Mouse (Mus musculus): ENCODE data around the gene Tbx10. TPM values are rescaled to one million over a fixed set of nuclear protein-coding genes. Genes with fewer than 3 reads are reported as not detected.
"Not testable (repeated sequence)": the region's sequence is repeated elsewhere in the genome, so short reads cannot be mapped to it uniquely, and the experiment has no call there.

Gene Tbx10
- polyA plus RNA-seq, 1 experiment from 2014 or later = not detected

DNA sequence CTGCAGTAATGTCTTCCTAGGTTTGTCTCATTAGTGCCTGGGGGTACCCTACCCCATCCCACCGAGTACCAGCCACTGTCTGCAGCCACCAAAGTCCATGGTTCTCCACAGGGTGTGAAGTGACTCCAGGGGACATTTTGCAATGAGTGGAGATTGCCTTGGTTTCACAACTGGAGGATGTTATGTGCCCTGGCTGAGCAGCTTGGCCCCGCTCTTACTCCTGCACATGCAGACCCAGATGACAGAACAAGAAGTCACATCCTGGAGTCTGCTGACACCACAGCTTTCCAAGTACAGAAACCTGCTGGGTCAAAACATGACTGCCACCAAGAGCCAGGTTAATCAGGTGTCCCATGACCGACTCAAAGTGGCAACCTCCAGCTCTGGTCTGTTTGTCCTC, 37.5 kb upstream of the Tbx10 start:
- Histone ChIP-seq H3K4me3 (replicated peaks; ENCODE audit: low read depth, low read length) (no peak overlapping the region), H3K27me3 (ENCODE audit: control insufficient read depth, insufficient read depth, low read length) (no peaks in the 10 kb centered on the region), H3K36me3 (ENCODE audit: control insufficient read depth, insufficient read depth, low read length) (no peaks in the 10 kb centered on the region), H3K27ac (replicated peaks; ENCODE audit: low read depth, low read length) (no peak overlapping the region), H3K4me1 (ENCODE audit: control insufficient read depth, insufficient read depth, low read length) (no peaks in the 10 kb centered on the region), H3K4me2 (ENCODE audit: low read length) (no peak overlapping the region), H3K9me3 (ENCODE audit: control insufficient read depth, low read length) (no peaks in the 10 kb centered on the region), H3K9ac (replicated peaks; ENCODE audit: low read length) (no peak overlapping the region)
- no peak for DNase-seq
- no peak for ATAC-seq (ENCODE audit: low FRiP score, low TSS enrichment)
- WGBS = 86% methylated on average over 3 of the region's 3 CpGs

DNA sequence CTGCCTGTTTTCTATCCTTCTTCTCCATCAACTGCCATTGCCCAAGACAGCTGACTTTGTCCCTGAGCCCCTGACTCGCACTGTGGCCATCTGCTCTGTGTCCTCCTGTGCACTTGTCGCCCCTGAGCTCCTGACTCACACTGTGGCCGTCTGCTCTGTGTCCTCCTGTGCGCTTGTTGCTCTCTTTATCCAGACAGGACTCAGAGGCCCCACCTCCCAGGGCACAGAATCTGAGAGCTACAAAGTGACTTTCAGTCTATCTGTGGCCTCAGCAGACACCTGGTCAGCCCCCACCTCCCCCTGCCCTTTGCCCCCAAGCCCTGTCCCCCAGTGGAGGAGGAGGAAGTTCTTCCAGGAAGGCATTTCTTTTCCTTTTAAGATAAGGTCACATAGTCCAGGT, 36.7 kb upstream of the Tbx10 start:
- H3K9ac ChIP-seq (replicated peaks; ENCODE audit: low read length) = no peak overlapping the region
- H3K27ac ChIP-seq (replicated peaks; ENCODE audit: low read depth, low read length) = no peak overlapping the region

DNA sequence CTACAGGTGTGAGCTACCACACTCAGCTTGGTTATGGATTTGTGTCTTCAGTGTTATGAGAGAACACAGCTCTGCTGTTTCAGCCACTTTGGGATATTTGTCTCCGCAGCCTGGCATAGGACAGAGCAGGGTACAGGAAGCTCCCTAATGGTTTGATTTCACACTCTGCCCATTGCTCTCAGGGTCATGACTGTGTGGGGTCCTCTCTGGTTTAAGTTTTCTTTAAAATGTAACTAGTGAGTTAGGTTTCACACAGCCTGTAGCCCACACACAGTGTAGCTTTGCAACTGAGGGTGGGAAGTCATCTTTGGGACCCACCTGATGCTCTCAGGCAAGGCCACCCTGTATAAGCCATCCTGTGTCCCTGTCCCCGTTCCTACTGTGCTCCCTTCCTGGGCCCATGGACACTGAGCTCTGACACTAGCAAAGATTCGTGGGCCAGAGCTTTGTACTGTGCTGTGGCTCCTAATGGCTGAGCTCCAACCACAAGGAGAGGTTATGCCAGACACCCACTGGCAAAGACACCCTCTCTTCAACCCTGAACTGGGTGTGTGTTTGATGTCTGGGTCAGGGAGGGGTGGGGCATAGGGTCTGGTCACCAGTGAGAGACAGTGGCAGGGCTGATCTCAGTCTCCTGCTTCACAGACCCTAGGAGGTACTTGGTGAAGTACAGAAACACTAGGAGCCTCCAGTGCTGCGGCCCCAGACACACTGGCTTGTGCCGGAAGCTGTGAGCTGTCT, 35.1 kb upstream of the Tbx10 start:
- not testable (repeated sequence) for H3K27ac ChIP-seq (replicated peaks; ENCODE audit: low read depth, low read length)

More for the DNA sequence above, 36.7 kb upstream of the Tbx10 start:
- H3K4me2 ChIP-seq (ENCODE audit: low read length) = no peak overlapping the region
- no peaks in the 10 kb centered on the region for H3K27me3 ChIP-seq (ENCODE audit: control insufficient read depth, insufficient read depth, low read length)
- WGBS = 60% methylated on average over 4 of the region's 4 CpGs
- H3K4me3 ChIP-seq (replicated peaks; ENCODE audit: low read depth, low read length) = no peak overlapping the region
- DNase-seq (no peak), ATAC-seq (ENCODE audit: low FRiP score, low TSS enrichment) (no peak)
- H3K36me3 ChIP-seq (ENCODE audit: control insufficient read depth, insufficient read depth, low read length) = no peaks in the 10 kb centered on the region
- H3K9me3 ChIP-seq (ENCODE audit: control insufficient read depth, low read length) = no peaks in the 10 kb centered on the region
- H3K4me1 ChIP-seq (ENCODE audit: control insufficient read depth, insufficient read depth, low read length) = no peaks in the 10 kb centered on the region

DNA sequence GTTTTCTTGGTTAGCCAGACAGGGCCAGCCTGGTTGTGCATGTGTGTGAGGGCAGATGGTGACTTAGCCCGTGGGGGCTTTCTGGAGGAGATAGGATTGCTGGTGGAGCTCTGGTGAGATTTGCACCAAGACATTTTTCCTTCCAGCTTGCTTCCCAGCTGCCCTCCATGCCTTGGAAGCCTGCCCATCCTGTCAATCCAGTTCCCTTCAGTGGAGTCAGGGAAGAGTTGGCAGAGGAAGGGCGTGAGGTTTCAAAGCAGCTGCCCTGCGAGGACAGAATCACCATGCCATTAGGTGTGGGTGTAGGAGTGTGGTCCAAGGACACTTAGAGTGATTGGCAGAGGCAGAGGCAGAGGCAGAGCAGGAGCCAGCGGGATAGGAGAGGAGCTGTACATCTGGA, 34.1 kb upstream of the Tbx10 start, which contains the start of gene Aldh3b3:
Aldh3b3 (plus strand) TSS at position 176 of the 400 bp plus-strand sequence.
- no peak within 1 kb of the TSS for H3K4me2 ChIP-seq (ENCODE audit: low read length)
- H3K9ac ChIP-seq (replicated peaks; ENCODE audit: low read length) = no peak within 1 kb of the TSS
- H3K4me3 ChIP-seq (replicated peaks; ENCODE audit: low read depth, low read length) = no peak within 1 kb of the TSS
- 79% methylated on average over 4 of the region's 4 CpGs for WGBS
- H3K9me3 ChIP-seq (ENCODE audit: control insufficient read depth, low read length) = no peaks in the 10 kb centered on the region
- no peaks in the 10 kb centered on the region for H3K36me3 ChIP-seq (ENCODE audit: control insufficient read depth, insufficient read depth, low read length)
- no peaks in the 10 kb centered on the region for H3K27me3 ChIP-seq (ENCODE audit: control insufficient read depth, insufficient read depth, low read length)
- ATAC-seq (ENCODE audit: low FRiP score, low TSS enrichment) (no peak), DNase-seq (no peak)
- H3K27ac ChIP-seq (replicated peaks; ENCODE audit: low read depth, low read length) = no peak within 1 kb of the TSS
- H3K4me1 ChIP-seq (ENCODE audit: control insufficient read depth, insufficient read depth, low read length) = no peaks in the 10 kb centered on the region

More for the DNA sequence above, 35.1 kb upstream of the Tbx10 start:
- not testable (repeated sequence) for H3K4me2 ChIP-seq (ENCODE audit: low read length); H3K4me1 ChIP-seq (ENCODE audit: control insufficient read depth, insufficient read depth, low read length); H3K9me3 ChIP-seq (ENCODE audit: control insufficient read depth, low read length); DNase-seq; ATAC-seq (ENCODE audit: low FRiP score, low TSS enrichment); H3K9ac ChIP-seq (replicated peaks; ENCODE audit: low read length); H3K27me3 ChIP-seq (ENCODE audit: control insufficient read depth, insufficient read depth, low read length); H3K4me3 ChIP-seq (replicated peaks; ENCODE audit: low read depth, low read length); H3K36me3 ChIP-seq (ENCODE audit: control insufficient read depth, insufficient read depth, low read length)
- WGBS = 79% methylated on average over 5 of the region's 5 CpGs

DNA sequence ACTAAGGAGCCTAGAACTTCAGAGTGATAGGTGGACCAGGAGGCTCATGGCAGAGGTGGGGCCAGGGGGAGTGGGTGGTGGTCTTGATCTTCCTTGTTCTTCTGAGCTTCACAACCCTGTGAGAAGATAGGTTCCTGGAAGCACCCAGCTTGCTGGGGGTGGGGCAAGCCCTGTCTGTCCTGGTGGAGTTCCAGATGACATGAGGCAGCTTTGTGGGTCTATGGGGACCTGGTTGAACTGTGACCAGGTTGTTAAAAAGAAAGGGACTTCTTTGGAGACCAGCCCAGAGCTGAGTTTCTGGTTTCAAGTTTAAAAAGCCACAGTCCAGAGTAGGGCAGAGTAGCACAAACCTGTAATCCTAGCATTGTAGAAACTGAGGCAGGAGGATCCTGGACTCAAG, 33.5 kb upstream of the Tbx10 start:
- Histone ChIP-seq H3K4me2 (ENCODE audit: low read length) (no peak overlapping the region), H3K4me1 (ENCODE audit: control insufficient read depth, insufficient read depth, low read length) (no peaks in the 10 kb centered on the region), H3K4me3 (replicated peaks; ENCODE audit: low read depth, low read length) (no peak overlapping the region), H3K36me3 (ENCODE audit: control insufficient read depth, insufficient read depth, low read length) (no peaks in the 10 kb centered on the region), H3K27me3 (ENCODE audit: control insufficient read depth, insufficient read depth, low read length) (no peaks in the 10 kb centered on the region), H3K27ac (replicated peaks; ENCODE audit: low read depth, low read length) (no peak overlapping the region), H3K9ac (replicated peaks; ENCODE audit: low read length) (no peak overlapping the region), H3K9me3 (ENCODE audit: control insufficient read depth, low read length) (no peaks in the 10 kb centered on the region)
- ATAC-seq (ENCODE audit: low FRiP score, low TSS enrichment) = no peak
- DNase-seq = no peak

DNA sequence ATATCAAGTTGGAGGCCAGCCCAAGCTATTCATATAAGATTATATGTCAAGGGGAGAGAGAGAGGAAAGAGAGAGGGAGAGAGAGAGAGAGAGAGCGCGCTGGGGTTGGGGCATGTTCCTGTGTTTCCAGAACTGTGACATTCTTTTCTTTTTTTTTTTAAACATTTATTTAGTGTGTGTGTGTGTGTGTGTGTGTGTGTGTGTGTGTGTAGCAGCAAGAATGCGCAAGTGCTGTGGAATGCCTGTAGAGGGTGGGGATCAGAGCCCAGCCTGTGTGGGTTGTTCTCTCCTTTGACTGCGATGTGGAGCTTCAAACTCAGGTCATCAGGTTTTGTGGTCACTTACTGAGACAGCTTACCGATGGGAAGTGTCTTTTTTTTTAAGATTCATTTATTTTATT, 32.3 kb upstream of the Tbx10 start:
- DNase-seq (no peak), ATAC-seq (ENCODE audit: low FRiP score, low TSS enrichment) (no peak)
- 90% methylated on average over 5 of the region's 5 CpGs for WGBS
- H3K27ac ChIP-seq (replicated peaks; ENCODE audit: low read depth, low read length) = no peak overlapping the region
- no peaks in the 10 kb centered on the region for H3K9me3 ChIP-seq (ENCODE audit: control insufficient read depth, low read length)
- no peak overlapping the region for H3K4me3 ChIP-seq (replicated peaks; ENCODE audit: low read depth, low read length)
- no peaks in the 10 kb centered on the region for H3K4me1 ChIP-seq (ENCODE audit: control insufficient read depth, insufficient read depth, low read length)
- no peaks in the 10 kb centered on the region for H3K36me3 ChIP-seq (ENCODE audit: control insufficient read depth, insufficient read depth, low read length)
- no peaks in the 10 kb centered on the region for H3K27me3 ChIP-seq (ENCODE audit: control insufficient read depth, insufficient read depth, low read length)
- H3K9ac ChIP-seq (replicated peaks; ENCODE audit: low read length) = no peak overlapping the region
- H3K4me2 ChIP-seq (ENCODE audit: low read length) = no peak overlapping the region

DNA sequence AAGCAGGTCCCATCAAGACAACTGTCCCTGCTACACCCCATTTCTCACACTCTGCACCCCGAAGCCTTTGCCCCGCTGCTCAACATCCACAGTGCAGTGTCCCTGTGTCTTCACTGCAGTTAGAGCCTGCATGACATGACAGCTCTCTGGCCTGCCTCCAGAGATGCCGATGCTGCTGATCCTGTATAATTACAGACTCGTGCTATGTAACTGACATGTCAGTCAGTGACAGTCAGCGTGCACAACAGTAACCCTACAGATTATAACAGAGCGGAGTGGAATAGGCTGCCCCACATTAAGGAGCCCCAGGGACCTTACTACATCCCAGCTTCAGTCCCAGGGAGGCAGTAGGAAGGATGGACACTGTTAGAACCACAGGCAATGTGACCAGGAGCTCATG, 30.7 kb upstream of the Tbx10 start:
- H3K27ac ChIP-seq (replicated peaks; ENCODE audit: low read depth, low read length); H3K36me3 ChIP-seq (ENCODE audit: control insufficient read depth, insufficient read depth, low read length); ATAC-seq (ENCODE audit: low FRiP score, low TSS enrichment); H3K27me3 ChIP-seq (ENCODE audit: control insufficient read depth, insufficient read depth, low read length); DNase-seq; H3K9ac ChIP-seq (replicated peaks; ENCODE audit: low read length); H3K4me2 ChIP-seq (ENCODE audit: low read length); H3K9me3 ChIP-seq (ENCODE audit: control insufficient read depth, low read length); H3K4me3 ChIP-seq (replicated peaks; ENCODE audit: low read depth, low read length); H3K4me1 ChIP-seq (ENCODE audit: control insufficient read depth, insufficient read depth, low read length): not testable (repeated sequence)
- WGBS = 83% methylated on average over 6 of the region's 6 CpGs

DNA sequence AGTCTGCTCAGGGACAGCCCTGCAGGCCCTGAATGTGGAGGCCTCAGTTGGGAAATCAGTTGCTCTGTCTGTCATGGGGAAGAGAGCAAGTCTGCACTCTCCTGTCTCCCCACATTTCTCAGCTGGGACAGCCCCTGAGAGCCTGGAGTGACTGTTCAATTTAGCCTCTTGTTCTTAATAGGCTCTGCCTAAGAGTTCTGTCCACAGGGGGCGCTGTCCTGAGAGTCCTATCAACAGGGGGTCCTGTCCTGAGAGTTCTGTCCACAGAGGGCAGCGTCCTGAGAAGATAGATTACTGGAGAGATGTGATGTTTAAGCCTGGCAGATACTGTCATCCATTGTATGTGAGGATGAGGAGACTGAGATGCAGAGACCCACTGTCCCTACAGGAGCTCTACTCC, 30.1 kb upstream of the Tbx10 start:
- Histone ChIP-seq H3K36me3 (ENCODE audit: control insufficient read depth, insufficient read depth, low read length) (no peaks in the 10 kb centered on the region), H3K4me1 (ENCODE audit: control insufficient read depth, insufficient read depth, low read length) (no peaks in the 10 kb centered on the region), H3K9ac (replicated peaks; ENCODE audit: low read length) (no peak overlapping the region), H3K27ac (replicated peaks; ENCODE audit: low read depth, low read length) (no peak overlapping the region), H3K9me3 (ENCODE audit: control insufficient read depth, low read length) (no peaks in the 10 kb centered on the region), H3K4me2 (ENCODE audit: low read length) (no peak overlapping the region), H3K27me3 (ENCODE audit: control insufficient read depth, insufficient read depth, low read length) (no peaks in the 10 kb centered on the region), H3K4me3 (replicated peaks; ENCODE audit: low read depth, low read length) (no peak overlapping the region)
- ATAC-seq (ENCODE audit: low FRiP score, low TSS enrichment) = no peak
- no peak for DNase-seq
- WGBS = 11% methylated on average over 2 of the region's 2 CpGs

DNA sequence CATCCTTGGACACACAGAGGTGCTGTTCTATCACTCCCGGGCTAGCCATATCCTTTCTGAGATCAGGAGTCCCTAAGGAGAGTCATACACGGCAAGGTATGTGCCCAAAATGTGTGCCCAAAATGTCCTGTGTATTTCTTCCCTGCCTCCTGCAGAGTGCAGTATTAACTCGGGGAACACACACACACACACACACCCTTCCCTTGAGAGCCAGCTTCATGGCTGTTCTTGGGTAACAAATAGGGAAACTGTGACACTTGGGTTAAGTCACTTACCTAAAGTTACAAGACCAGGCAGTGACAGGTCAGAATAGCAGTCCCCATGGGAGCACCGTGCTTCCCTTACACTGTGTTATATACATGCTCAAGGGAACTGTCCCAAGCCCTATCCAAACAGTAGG, 28.5 kb upstream of the Tbx10 start:
- H3K27me3 ChIP-seq (ENCODE audit: control insufficient read depth, insufficient read depth, low read length) = no peaks in the 10 kb centered on the region
- H3K36me3 ChIP-seq (ENCODE audit: control insufficient read depth, insufficient read depth, low read length) = no peaks in the 10 kb centered on the region
- 75% methylated on average over 4 of the region's 4 CpGs for WGBS
- no peak overlapping the region for H3K4me3 ChIP-seq (replicated peaks; ENCODE audit: low read depth, low read length)
- no peak overlapping the region for H3K4me2 ChIP-seq (ENCODE audit: low read length)
- H3K27ac ChIP-seq (replicated peaks; ENCODE audit: low read depth, low read length) = no peak overlapping the region
- no peak for ATAC-seq (ENCODE audit: low FRiP score, low TSS enrichment)
- H3K4me1 ChIP-seq (ENCODE audit: control insufficient read depth, insufficient read depth, low read length) = no peaks in the 10 kb centered on the region
- no peak for DNase-seq
- no peak overlapping the region for H3K9ac ChIP-seq (replicated peaks; ENCODE audit: low read length)
- no peaks in the 10 kb centered on the region for H3K9me3 ChIP-seq (ENCODE audit: control insufficient read depth, low read length)

Measured in midbrain, embryonic 14.5 days (tissue).